Mouse (Mus musculus): ENCODE measurements at regions not wholly inside any gene's neighbourhood (a gene's known extent, or its start where the extent isn't known, plus 50 kb on each side); places are given as distances from the start of the nearest gene placed in this dataset.

- TF ChIP-seq POLR2A (IDR thresholded peaks at IDR 0.05; ENCODE audit: borderline replicate concordance, extremely low read depth, low read depth, low read length), result no peak
- TF ChIP-seq CTCF (IDR thresholded peaks at IDR 0.05; ENCODE audit: insufficient read depth, low read length), result no peak
Measured at GRCm38 (mm10) chr1:47339718-47340439, 447.2 kb upstream of the Slc39a10 start.

Data from lung, adult 2 months (tissue).